Mouse (Mus musculus): Measurements from ENCODE around the gene Usp34. TPM values are rescaled to one million over a fixed set of nuclear protein-coding genes. Genes with fewer than 3 reads are reported as not detected.

The Usp34 gene
- total and polyA plus RNA-seq, 2 experiments from 2014 or later = 11.4 to 42.7 TPM

DNA sequence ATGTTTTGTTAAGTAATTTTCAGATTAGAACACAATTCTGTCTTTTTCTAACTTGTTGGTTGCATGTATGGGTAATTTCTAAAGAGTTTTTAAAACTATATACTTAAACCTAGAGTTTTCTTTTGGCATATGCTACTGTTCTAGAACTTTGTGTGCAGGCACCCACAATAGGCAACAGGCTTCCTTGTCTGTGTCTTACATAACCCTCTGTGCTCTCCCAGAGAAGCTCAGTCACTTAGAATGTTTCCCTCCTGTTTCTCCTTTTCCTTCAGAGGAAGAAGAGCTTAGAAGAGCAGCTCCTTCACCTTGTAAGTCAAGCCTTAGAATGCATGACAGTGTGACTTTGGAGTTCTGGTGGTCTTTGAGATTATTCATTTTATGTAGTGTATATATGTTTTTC, 55.6 kb downstream of the Usp34 start:
- no peaks in the 10 kb centered on the region for H3K4me1 ChIP-seq (ENCODE audit: control insufficient read depth, insufficient read depth)
- no peaks in the 10 kb centered on the region for H3K27me3 ChIP-seq (ENCODE audit: control insufficient read depth, insufficient read depth, low read length)
- H3K4me2 ChIP-seq (ENCODE audit: low read depth, low read length) = no peak overlapping the region
- H3K9me3 ChIP-seq (replicated peaks; ENCODE audit: control insufficient read depth, low read length) = no peaks in the 10 kb centered on the region
- ATAC-seq (ENCODE audit: insufficient read depth, low read depth) = no peak
- H3K27ac ChIP-seq (ENCODE audit: low read depth) = no peak overlapping the region
- no peak for DNase-seq (ENCODE audit: low spot score)
- H3K4me3 ChIP-seq (ENCODE audit: low read depth, low read length) = no peak overlapping the region
- H3K36me3 ChIP-seq (replicated peaks; ENCODE audit: control insufficient read depth, insufficient read depth, low read length) = peaks cover 32% of the 10 kb centered on the region
- H3K9ac ChIP-seq (replicated peaks; ENCODE audit: low read depth, low read length) = no peak overlapping the region
- no peak for TF ChIP-seq EP300 (IDR thresholded peaks at IDR 0.05; ENCODE audit: low read depth)
- no peak for TF ChIP-seq CTCF (IDR thresholded peaks at IDR 0.05; ENCODE audit: low read depth)

DNA sequence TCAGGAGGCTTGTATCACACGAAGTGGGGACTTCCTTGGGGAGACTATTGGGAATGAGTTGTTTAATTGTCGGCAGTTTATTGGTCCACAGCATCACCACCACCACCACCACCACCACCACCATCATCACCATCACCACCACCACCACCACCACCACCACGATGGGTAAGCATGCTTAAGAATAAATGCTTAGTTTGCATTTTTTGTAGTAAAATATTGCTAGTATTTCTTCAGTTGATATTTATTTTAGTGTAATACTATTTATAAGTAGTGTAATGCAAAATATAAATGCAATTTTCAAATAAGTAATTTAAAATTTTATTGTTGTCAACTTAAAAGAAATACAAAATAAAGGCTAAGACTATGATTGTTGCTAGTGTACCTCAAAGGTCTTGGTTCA, 57.7 kb downstream of the Usp34 start:
- H3K27me3 ChIP-seq (ENCODE audit: control insufficient read depth, insufficient read depth, low read length) = no peaks in the 10 kb centered on the region
- no peak overlapping the region for H3K4me3 ChIP-seq (ENCODE audit: low read depth, low read length)
- TF ChIP-seq EP300 (IDR thresholded peaks at IDR 0.05; ENCODE audit: low read depth) = no peak
- TF ChIP-seq CTCF (IDR thresholded peaks at IDR 0.05; ENCODE audit: low read depth) = no peak

DNA sequence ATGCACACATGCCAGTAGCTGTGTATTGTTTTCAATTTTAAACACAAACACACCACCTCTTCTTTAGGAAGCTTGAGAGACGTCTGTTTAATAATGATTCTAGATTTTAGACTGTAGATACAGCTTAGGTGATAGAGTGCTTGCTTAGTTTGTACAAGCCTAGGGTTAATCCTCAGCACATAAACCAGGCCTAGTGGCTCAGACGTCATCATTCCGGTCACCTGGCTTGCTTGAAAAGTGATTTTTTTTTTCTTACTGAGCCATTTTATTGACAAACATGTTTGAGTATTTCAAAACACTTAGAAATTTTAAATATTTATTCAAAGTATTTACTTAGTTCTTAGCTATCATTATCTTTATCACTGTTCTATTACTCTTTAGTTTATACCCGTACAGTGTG, 65.3 kb downstream of the Usp34 start:
- no peak overlapping the region for H3K9ac ChIP-seq (replicated peaks; ENCODE audit: low read depth, low read length)
- H3K27ac ChIP-seq (ENCODE audit: low read depth) = no peak overlapping the region
- no peak overlapping the region for H3K4me2 ChIP-seq (ENCODE audit: low read depth, low read length)
- DNase-seq (ENCODE audit: low spot score) (no peak), ATAC-seq (ENCODE audit: insufficient read depth, low read depth) (no peak)
- WGBS = 82% methylated on average over 4 of the region's 4 CpGs
- no peaks in the 10 kb centered on the region for H3K9me3 ChIP-seq (replicated peaks; ENCODE audit: control insufficient read depth, low read length)
- no peaks in the 10 kb centered on the region for H3K4me1 ChIP-seq (ENCODE audit: control insufficient read depth, insufficient read depth)
- no peaks in the 10 kb centered on the region for H3K27me3 ChIP-seq (ENCODE audit: control insufficient read depth, insufficient read depth, low read length)
- peaks cover 42% of the 10 kb centered on the region for H3K36me3 ChIP-seq (replicated peaks; ENCODE audit: control insufficient read depth, insufficient read depth, low read length)
- no peak for TF ChIP-seq EP300 (IDR thresholded peaks at IDR 0.05; ENCODE audit: low read depth)
- no peak for TF ChIP-seq CTCF (IDR thresholded peaks at IDR 0.05; ENCODE audit: low read depth)
- H3K4me3 ChIP-seq (ENCODE audit: low read depth, low read length) = no peak overlapping the region

More for the DNA sequence above, 57.7 kb downstream of the Usp34 start:
- H3K27ac ChIP-seq (ENCODE audit: low read depth) = no peak overlapping the region
- no peak for DNase-seq (ENCODE audit: low spot score)
- ATAC-seq (ENCODE audit: insufficient read depth, low read depth) = no peak
- H3K9me3 ChIP-seq (replicated peaks; ENCODE audit: control insufficient read depth, low read length) = no peaks in the 10 kb centered on the region
- H3K36me3 ChIP-seq (replicated peaks; ENCODE audit: control insufficient read depth, insufficient read depth, low read length) = peaks cover 36% of the 10 kb centered on the region
- WGBS = 89% methylated on average over 3 of the region's 3 CpGs
- H3K4me1 ChIP-seq (ENCODE audit: control insufficient read depth, insufficient read depth) = no peaks in the 10 kb centered on the region
- no peak overlapping the region for H3K4me2 ChIP-seq (ENCODE audit: low read depth, low read length)
- no peak overlapping the region for H3K9ac ChIP-seq (replicated peaks; ENCODE audit: low read depth, low read length)

DNA sequence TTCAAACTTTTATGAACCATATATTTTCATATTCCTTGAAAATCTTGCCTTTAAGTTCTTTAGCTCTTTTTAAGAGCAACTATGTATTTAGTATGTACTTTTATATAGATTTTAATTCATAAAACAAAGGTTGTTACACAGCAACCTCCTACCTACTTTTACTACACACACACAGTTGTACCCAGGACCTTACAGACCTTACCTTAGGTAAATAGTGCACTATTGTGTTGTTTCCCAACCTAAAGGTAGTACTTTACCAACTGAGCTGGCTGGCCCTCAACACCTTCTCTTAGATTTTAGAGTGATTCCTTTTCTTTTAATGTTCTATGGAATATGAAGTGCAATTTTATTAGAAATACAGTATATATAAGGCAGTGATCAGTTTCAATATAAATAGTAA, 65.8 kb downstream of the Usp34 start:
- Histone ChIP-seq H3K36me3 (replicated peaks; ENCODE audit: control insufficient read depth, insufficient read depth, low read length) (peaks cover 47% of the 10 kb centered on the region), H3K9me3 (replicated peaks; ENCODE audit: control insufficient read depth, low read length) (no peaks in the 10 kb centered on the region), H3K27ac (ENCODE audit: low read depth) (no peak overlapping the region), H3K4me3 (ENCODE audit: low read depth, low read length) (no peak overlapping the region), H3K27me3 (ENCODE audit: control insufficient read depth, insufficient read depth, low read length) (no peaks in the 10 kb centered on the region), H3K4me2 (ENCODE audit: low read depth, low read length) (no peak overlapping the region), H3K9ac (replicated peaks; ENCODE audit: low read depth, low read length) (no peak overlapping the region), H3K4me1 (ENCODE audit: control insufficient read depth, insufficient read depth) (no peaks in the 10 kb centered on the region)
- DNase-seq (ENCODE audit: low spot score) = no peak
- TF ChIP-seq EP300 (IDR thresholded peaks at IDR 0.05; ENCODE audit: low read depth) (no peak), CTCF (IDR thresholded peaks at IDR 0.05; ENCODE audit: low read depth) (no peak)
- ATAC-seq (ENCODE audit: insufficient read depth, low read depth) = no peak

DNA sequence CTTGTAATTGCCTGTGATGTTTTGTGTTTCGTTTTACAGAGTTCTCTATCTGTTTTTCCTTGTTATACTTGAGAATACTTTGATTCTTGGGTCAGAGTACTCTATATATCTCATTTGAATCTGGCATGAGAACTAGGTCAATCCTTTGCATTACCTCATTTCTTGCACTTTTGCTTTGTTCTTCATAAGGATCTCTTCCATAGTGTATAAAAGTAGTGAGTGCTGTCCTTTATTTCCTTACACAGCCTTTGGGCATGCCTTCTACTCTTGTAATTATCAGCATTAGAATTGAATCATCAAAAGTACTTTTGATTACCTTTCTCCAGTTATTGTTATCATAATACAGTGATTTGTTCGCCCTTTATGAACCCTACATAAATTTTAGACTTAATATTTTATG, 73.4 kb downstream of the Usp34 start:
- WGBS = 94% methylated on average over 2 of the region's 2 CpGs
- no peak overlapping the region for H3K4me2 ChIP-seq (ENCODE audit: low read depth, low read length)
- peaks cover 40% of the 10 kb centered on the region for H3K36me3 ChIP-seq (replicated peaks; ENCODE audit: control insufficient read depth, insufficient read depth, low read length)
- no peak overlapping the region for H3K9ac ChIP-seq (replicated peaks; ENCODE audit: low read depth, low read length)
- H3K9me3 ChIP-seq (replicated peaks; ENCODE audit: control insufficient read depth, low read length) = no peaks in the 10 kb centered on the region
- no peaks in the 10 kb centered on the region for H3K4me1 ChIP-seq (ENCODE audit: control insufficient read depth, insufficient read depth)
- H3K27me3 ChIP-seq (ENCODE audit: control insufficient read depth, insufficient read depth, low read length) = no peaks in the 10 kb centered on the region
- ATAC-seq (ENCODE audit: insufficient read depth, low read depth) (no peak), DNase-seq (ENCODE audit: low spot score) (no peak)
- H3K4me3 ChIP-seq (ENCODE audit: low read depth, low read length) = no peak overlapping the region
- H3K27ac ChIP-seq (ENCODE audit: low read depth) = no peak overlapping the region
- TF ChIP-seq EP300 (IDR thresholded peaks at IDR 0.05; ENCODE audit: low read depth) (no peak), CTCF (IDR thresholded peaks at IDR 0.05; ENCODE audit: low read depth) (no peak)

DNA sequence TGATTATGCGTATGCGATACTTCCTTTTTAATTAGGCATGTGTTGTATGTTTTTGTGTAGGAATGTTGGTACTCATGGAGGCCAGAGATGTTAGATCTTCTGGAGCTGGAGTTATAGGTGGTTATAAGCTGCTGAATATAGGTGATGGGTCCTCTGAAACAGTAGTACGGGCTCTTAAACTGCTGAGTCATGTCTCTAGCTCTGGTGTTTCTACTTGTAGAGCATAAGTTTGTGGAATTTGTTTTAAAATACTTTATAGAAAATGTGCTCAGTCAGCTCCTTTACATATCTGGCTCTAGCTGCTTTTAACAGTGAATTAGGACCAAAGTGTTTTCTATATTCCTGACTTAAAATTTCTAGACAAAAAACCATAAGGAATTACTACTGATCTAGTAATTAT, 73.9 kb downstream of the Usp34 start:
- H3K4me2 ChIP-seq (ENCODE audit: low read depth, low read length) = no peak overlapping the region
- DNase-seq (ENCODE audit: low spot score) (no peak), ATAC-seq (ENCODE audit: insufficient read depth, low read depth) (no peak)
- no peak overlapping the region for H3K9ac ChIP-seq (replicated peaks; ENCODE audit: low read depth, low read length)
- H3K4me3 ChIP-seq (ENCODE audit: low read depth, low read length) = no peak overlapping the region
- H3K27me3 ChIP-seq (ENCODE audit: control insufficient read depth, insufficient read depth, low read length) = no peaks in the 10 kb centered on the region
- no peak overlapping the region for H3K27ac ChIP-seq (ENCODE audit: low read depth)
- H3K36me3 ChIP-seq (replicated peaks; ENCODE audit: control insufficient read depth, insufficient read depth, low read length) = peaks cover 35% of the 10 kb centered on the region
- no peak for TF ChIP-seq EP300 (IDR thresholded peaks at IDR 0.05; ENCODE audit: low read depth)
- TF ChIP-seq CTCF (IDR thresholded peaks at IDR 0.05; ENCODE audit: low read depth) = no peak
- H3K9me3 ChIP-seq (replicated peaks; ENCODE audit: control insufficient read depth, low read length) = no peaks in the 10 kb centered on the region
- H3K4me1 ChIP-seq (ENCODE audit: control insufficient read depth, insufficient read depth) = no peaks in the 10 kb centered on the region
- WGBS = 94% methylated on average over 3 of the region's 3 CpGs

Data from heart, postnatal 0 days (tissue).